Mouse (Mus musculus) olfactory bulb, adult 2 months (tissue): Measurements from ENCODE around the gene Agmat.

ENCODE experiments used
- CTCF ChIP-seq: fragments of 200-500 bp; IDR thresholded peaks from 2 replicates; pipeline ENCODE4 v1.5.1; 2012; ENCODE audit warnings: low read depth, mild to moderate bottlenecking, low read length, moderate library complexity; ENCODE audit not compliant: insufficient read depth
- POLR2A ChIP-seq: fragments of 200-500 bp; IDR thresholded peaks from 2 replicates; pipeline ENCODE4 v1.6.1; 2012; ENCODE audit warnings: mild to moderate bottlenecking, low read depth, low read length, moderate library complexity; ENCODE audit not compliant: insufficient read depth

DNA sequence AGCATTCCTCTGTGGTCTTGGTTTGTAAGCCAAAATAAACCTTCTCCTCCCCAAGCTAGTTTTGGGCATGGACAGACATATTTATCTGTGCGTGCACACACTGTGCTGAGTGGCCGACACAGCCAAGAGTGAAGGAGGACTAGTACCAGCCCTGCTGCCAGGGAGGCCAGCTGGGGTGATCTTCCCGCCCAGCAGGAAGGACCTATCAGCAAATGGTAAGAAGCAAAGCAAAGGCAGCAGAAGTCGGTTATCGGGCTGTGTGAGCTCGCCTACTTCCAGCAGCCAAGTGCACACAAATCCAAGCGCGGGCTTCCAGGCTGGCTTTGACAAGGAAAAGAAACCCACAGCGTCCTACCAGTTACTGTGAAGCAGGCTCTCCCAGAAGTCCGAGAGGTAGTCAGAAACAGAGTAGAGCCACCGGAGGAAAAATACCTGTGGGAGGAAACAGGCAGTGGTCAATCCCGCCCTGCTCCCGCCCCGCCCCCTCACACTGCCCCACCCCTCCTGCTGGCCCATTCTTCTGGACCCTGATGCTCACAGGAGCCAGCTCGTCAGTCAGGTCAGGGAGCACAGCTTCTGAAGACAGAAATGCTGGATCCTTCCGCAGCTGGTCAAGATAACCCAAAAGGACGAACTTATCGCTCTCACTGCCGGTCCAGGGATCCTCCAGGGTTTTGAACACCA lies 21.0 kb downstream of the Agmat start:
- TF ChIP-seq CTCF (no peak), POLR2A (no peak)
